Mouse (Mus musculus): ENCODE measurements at regions not wholly inside any gene's neighbourhood (a gene's known extent, or its start where the extent isn't known, plus 50 kb on each side); places are given as distances from the start of the nearest gene placed in this dataset.

GRCm38 (mm10) chr16:75052953-75053352 is 532.9 kb downstream of the Lipi start:
- Histone ChIP-seq H3K27me3 (ENCODE audit: insufficient read depth, low read length) (no peaks in the 10 kb centered on the region), H3K4me2 (ENCODE audit: low read depth, low read length) (no peak overlapping the region), H3K4me1 (ENCODE audit: insufficient read depth, low read length) (no peaks in the 10 kb centered on the region), H3K36me3 (ENCODE audit: insufficient read depth, low read length) (no peaks in the 10 kb centered on the region), H3K27ac (no peak overlapping the region), H3K9ac (replicated peaks; ENCODE audit: low read length) (no peak overlapping the region), H3K4me3 (ENCODE audit: low read length) (no peak overlapping the region), H3K9me3 (ENCODE audit: low read length) (no peaks in the 10 kb centered on the region)
- ATAC-seq: no peak
- TF ChIP-seq CTCF (IDR thresholded peaks at IDR 0.05; ENCODE audit: low read depth): no peak
- DNase-seq (ENCODE audit: low spot score): no peak

GRCm38 (mm10) chr16:75045969-75046368 is 539.9 kb downstream of the Lipi start:
- no peak overlapping the region for H3K4me3 ChIP-seq (ENCODE audit: low read length)
- H3K9ac ChIP-seq (replicated peaks; ENCODE audit: low read length): no peak overlapping the region
- no peak overlapping the region for H3K4me2 ChIP-seq (ENCODE audit: low read depth, low read length)
- DNase-seq (ENCODE audit: low spot score) (no peak), ATAC-seq (no peak)
- H3K27ac ChIP-seq: no peak overlapping the region
- H3K36me3 ChIP-seq (ENCODE audit: insufficient read depth, low read length): no peaks in the 10 kb centered on the region
- no peaks in the 10 kb centered on the region for H3K9me3 ChIP-seq (ENCODE audit: low read length)
- 83% methylated on average over 2 of the region's 2 CpGs for WGBS
- TF ChIP-seq CTCF (IDR thresholded peaks at IDR 0.05; ENCODE audit: low read depth): no peak
- H3K27me3 ChIP-seq (ENCODE audit: insufficient read depth, low read length): no peaks in the 10 kb centered on the region
- H3K4me1 ChIP-seq (ENCODE audit: insufficient read depth, low read length): no peaks in the 10 kb centered on the region

All from hindbrain, postnatal 0 days (tissue).